Mouse (Mus musculus) embryonic facial prominence, embryonic 12.5 days (tissue): ENCODE measurements around the gene Mitf. TPM values are rescaled to one million over a fixed set of nuclear protein-coding genes. Genes with fewer than 3 reads are reported as not detected.

Experiments
- ATAC-seq: fragments of 200-750 bp; cut with Nextera tagmentation; 2 replicates; pipeline ENCODE4 v1.8.0; 2017; ENCODE audit not compliant: insufficient number of reproducible peaks, insufficient read depth, low FRiP score, low TSS enrichment
- H3K27ac ChIP-seq: fragments of 300-500 bp; sonication (generic); 2 replicates; pipeline ENCODE4 v1.5.1; 2016; ENCODE audit warnings: mild to moderate bottlenecking
- H3K27me3 ChIP-seq: fragments of 300-500 bp; sonication (generic); 2 replicates; pipeline ENCODE4 v1.6.1; 2016; ENCODE audit warnings: mild to moderate bottlenecking, moderate library complexity
- H3K36me3 ChIP-seq: fragments of 300-500 bp; sonication (generic); 2 replicates; pipeline ENCODE4 v1.6.1; 2016; ENCODE audit warnings: mild to moderate bottlenecking
- H3K4me1 ChIP-seq: fragments of 300-500 bp; sonication (generic); 2 replicates; pipeline ENCODE4 v1.6.1; 2016
- H3K4me2 ChIP-seq: fragments of 300-500 bp; sonication (generic); replicated peaks from 2 replicates; pipeline ENCODE4 v1.6.1; 2016; ENCODE audit warnings: mild to moderate bottlenecking, moderate library complexity
- H3K4me3 ChIP-seq: fragments of 300-500 bp; sonication (generic); 2 replicates; pipeline ENCODE4 v1.5.1; 2016; ENCODE audit warnings: mild to moderate bottlenecking
- H3K9ac ChIP-seq: fragments of 300-500 bp; sonication (generic); 2 replicates; pipeline ENCODE4 v1.6.1; 2016; ENCODE audit warnings: mild to moderate bottlenecking, moderate library complexity
- H3K9me3 ChIP-seq: fragments of 300-500 bp; sonication (generic); 2 replicates; pipeline ENCODE4 v1.6.1; 2016; ENCODE audit warnings: mild to moderate bottlenecking, moderate library complexity
- WGBS: fragments of 180-500 bp; shearing (Covaris S2); methylation state at CpG from one replicate; pipeline ENCODE4 v1.1.7; 2016; 5-methylcytosine and 5-hydroxymethylcytosine counted together
- polyA plus RNA-seq: library from polyadenylated mRNA; unstranded; fragments of >200 nt; fragmentation: Nextera tagmentation; extraction: Ambion mirVana; gene quantifications from 2 replicates; pipeline ENCODE4 v1.2.1, GENCODE M21; 2016

Gene Mitf
- polyA plus RNA-seq, 1 experiment from 2014 or later: 2.3 TPM

DNA sequence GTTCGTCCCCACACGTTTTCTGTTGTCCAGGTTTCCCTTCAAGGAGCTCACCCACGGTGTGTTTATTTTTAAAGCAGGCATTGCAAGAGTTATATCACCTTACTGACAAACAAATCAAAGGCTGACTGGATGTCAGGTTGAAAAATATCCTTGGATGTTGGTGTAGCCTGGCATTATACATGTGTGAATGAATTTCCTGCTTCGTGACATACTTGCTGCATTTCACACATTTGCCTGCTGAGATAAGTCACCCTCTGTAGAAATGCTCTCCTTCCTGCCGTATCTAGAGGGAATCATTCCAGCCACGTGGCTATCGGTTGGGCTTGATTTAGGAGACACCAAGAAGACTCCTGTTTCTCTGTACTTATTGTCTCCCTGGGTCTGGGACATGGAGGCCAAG is 17.2 kb upstream of the Mitf start:
- H3K4me1 ChIP-seq: no peaks in the 10 kb centered on the region
- ATAC-seq: no peak
- no peak overlapping the region for H3K4me2 ChIP-seq
- 76% methylated on average over 7 of the region's 7 CpGs for WGBS
- H3K4me3 ChIP-seq: no peak overlapping the region
- no peaks in the 10 kb centered on the region for H3K27me3 ChIP-seq
- no peak overlapping the region for H3K27ac ChIP-seq
- no peaks in the 10 kb centered on the region for H3K9me3 ChIP-seq
- H3K36me3 ChIP-seq: no peaks in the 10 kb centered on the region
- no peak overlapping the region for H3K9ac ChIP-seq

- Histone ChIP-seq H3K4me2 (no peak overlapping the region), H3K27me3 (no peaks in the 10 kb centered on the region), H3K4me1 (no peaks in the 10 kb centered on the region), H3K4me3 (no peak overlapping the region), H3K36me3 (no peaks in the 10 kb centered on the region), H3K27ac (no peak overlapping the region), H3K9me3 (no peaks in the 10 kb centered on the region), H3K9ac (no peak overlapping the region)
- no peak for ATAC-seq
- WGBS: 91% methylated on average over 1 of the region's 1 CpGs
These were observed 14.7 kb upstream of the Mitf start for GRCm38 (mm10) chr6:97792104-97792503.

DNA sequence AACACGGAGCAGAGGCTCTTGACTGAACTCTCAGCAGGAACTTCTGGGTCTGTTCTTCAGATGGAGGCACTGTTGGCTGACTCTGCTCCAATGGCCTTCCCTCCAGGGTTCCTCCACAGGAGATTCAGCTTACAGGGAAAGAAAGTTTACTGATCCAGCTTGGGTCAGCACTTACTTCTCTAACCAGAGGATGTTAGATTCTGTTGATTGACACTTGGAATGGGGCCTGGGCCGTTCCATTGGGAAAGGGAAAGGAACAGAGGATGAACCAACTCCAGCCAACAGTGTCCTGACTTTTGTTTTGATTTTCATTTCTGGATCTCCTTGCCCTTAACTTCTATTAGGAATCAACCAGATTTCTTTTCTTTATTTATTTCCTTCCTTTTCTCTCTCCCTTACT is 11.7 kb upstream of the Mitf start:
- no peak overlapping the region for H3K9ac ChIP-seq
- H3K36me3 ChIP-seq: no peaks in the 10 kb centered on the region
- no peak for ATAC-seq
- H3K27me3 ChIP-seq: no peaks in the 10 kb centered on the region
- H3K4me3 ChIP-seq: no peak overlapping the region
- no peaks in the 10 kb centered on the region for H3K4me1 ChIP-seq
- H3K27ac ChIP-seq: no peak overlapping the region
- 41% methylated on average over 2 of the region's 2 CpGs for WGBS
- no peak overlapping the region for H3K4me2 ChIP-seq
- no peaks in the 10 kb centered on the region for H3K9me3 ChIP-seq

DNA sequence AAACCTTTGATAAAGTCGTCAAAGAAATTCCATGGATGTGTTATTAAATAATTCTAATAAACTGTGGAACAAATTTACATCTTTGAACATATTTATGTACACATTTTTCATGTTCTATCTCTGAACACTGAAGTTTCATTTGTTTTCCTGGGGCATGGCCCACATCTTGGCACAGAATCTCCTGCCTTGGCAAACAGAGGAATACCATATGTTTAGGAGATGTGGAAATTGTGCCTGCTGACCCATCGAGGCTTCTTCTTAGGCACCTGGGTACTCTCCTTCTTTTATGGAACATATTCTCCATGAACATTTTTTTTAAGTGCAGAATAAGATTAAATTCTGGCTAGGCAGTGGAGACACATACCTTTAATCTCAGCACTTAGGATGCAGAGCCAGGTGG is 6.2 kb upstream of the Mitf start:
- Histone ChIP-seq H3K4me1 (no peaks in the 10 kb centered on the region), H3K9ac (no peak overlapping the region), H3K9me3 (no peaks in the 10 kb centered on the region), H3K27me3 (no peaks in the 10 kb centered on the region), H3K27ac (no peak overlapping the region), H3K4me3 (no peak overlapping the region), H3K4me2 (no peak overlapping the region), H3K36me3 (no peaks in the 10 kb centered on the region)
- no peak for ATAC-seq
- WGBS: 56% methylated on average over 2 of the region's 2 CpGs

DNA sequence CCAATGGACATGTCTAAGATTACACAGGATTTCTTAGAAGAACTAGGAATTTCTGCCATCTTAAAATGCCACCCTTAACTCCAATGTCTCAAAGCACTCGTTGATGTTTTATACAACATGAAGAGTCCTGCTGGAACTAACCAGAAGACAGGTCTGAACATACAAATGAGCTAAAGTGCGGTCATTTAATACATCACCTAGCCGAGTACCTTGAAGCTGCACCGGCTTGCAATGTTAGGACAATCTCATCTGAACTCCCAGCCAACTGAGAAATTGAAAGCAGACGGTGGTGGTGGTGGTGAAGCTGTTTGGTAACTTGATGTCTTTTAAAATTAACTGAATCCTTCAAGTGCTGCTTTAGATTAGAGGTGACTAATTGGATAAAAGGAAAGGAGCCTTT is 801 bp upstream of the Mitf start:
- Histone ChIP-seq H3K4me2 (peak overlapping the region; percentile 99), H3K4me3 (peak overlapping the region; percentile 61), H3K9ac (no peak overlapping the region), H3K9me3 (no peaks in the 10 kb centered on the region), H3K27me3 (peaks cover 8% of the 10 kb centered on the region; the same call in 1 of the 2 replicates), H3K36me3 (no peaks in the 10 kb centered on the region), H3K4me1 (peaks cover 8% of the 10 kb centered on the region; the same call in 1 of the 2 replicates), H3K27ac (no peak overlapping the region)
- 22% methylated on average over 5 of the region's 5 CpGs for WGBS
- ATAC-seq: no peak; the same call in 1 of the 2 replicates

DNA sequence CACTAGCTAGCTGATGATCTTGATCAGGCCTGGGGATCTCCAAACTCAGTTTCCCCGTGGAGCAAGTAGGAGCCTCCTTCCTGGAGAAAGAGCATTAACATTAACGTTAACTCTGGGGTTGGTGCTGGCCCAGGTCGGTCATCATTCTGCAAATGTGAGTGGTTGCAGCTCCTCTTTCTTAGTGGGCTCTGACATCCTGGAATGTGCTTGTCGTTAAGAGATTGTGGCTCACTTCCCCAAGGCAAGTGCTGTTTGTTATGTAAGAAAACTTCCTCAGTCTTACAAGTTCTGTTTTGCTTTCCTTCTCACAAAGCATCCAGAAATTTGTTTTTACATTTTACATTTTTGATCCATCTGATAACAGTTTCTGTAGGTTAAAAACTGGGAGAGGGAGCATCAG is 7.3 kb downstream of the Mitf start:
- Histone ChIP-seq H3K27me3 (no peaks in the 10 kb centered on the region), H3K27ac (no peak overlapping the region), H3K9me3 (no peaks in the 10 kb centered on the region), H3K36me3 (no peaks in the 10 kb centered on the region), H3K4me1 (no peaks in the 10 kb centered on the region; the same call in 1 of the 2 replicates), H3K9ac (no peak overlapping the region), H3K4me2 (no peak overlapping the region), H3K4me3 (no peak overlapping the region)
- no peak for ATAC-seq
- 43% methylated on average over 4 of the region's 4 CpGs for WGBS

- Histone ChIP-seq H3K4me1 (no peaks in the 10 kb centered on the region; the same call in 1 of the 2 replicates), H3K36me3 (no peaks in the 10 kb centered on the region), H3K4me3 (no peak overlapping the region), H3K9me3 (no peaks in the 10 kb centered on the region), H3K27ac (no peak overlapping the region), H3K27me3 (no peaks in the 10 kb centered on the region), H3K9ac (no peak overlapping the region), H3K4me2 (no peak overlapping the region)
- 27% methylated on average over 1 of the region's 1 CpGs for WGBS
- no peak for ATAC-seq
These were observed 8.9 kb downstream of the Mitf start for GRCm38 (mm10) chr6:97815723-97816122.

- Histone ChIP-seq H3K27ac (no peak overlapping the region), H3K9me3 (no peaks in the 10 kb centered on the region), H3K4me2 (no peak overlapping the region), H3K9ac (no peak overlapping the region), H3K4me3 (no peak overlapping the region), H3K4me1 (no peaks in the 10 kb centered on the region; the same call in 1 of the 2 replicates), H3K36me3 (no peaks in the 10 kb centered on the region), H3K27me3 (no peaks in the 10 kb centered on the region)
- no peak for ATAC-seq
- WGBS: 67% methylated on average over 1 of the region's 1 CpGs
These were observed 10.0 kb downstream of the Mitf start for GRCm38 (mm10) chr6:97816806-97817205.

DNA sequence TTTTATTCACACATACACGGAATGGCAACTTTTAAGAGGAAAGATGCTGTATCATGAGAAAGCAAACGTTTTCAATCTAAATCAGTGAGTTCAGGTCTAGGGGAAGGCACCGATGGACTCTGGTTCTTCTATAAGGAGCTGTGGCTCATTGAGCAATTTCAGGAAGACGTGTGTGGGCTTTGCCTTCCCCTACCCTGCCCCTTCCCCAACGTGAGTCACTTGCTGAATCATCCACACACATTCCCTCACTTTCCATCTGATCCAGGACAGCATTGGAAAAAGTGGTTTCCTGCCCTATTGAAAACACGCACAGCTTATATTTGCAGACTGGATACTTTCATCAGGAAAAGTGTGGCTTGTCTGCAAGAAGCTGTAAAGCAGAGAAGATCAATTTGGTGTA is 11.3 kb downstream of the Mitf start:
- Histone ChIP-seq H3K4me3 (no peak overlapping the region), H3K27ac (no peak overlapping the region), H3K9ac (no peak overlapping the region), H3K9me3 (no peaks in the 10 kb centered on the region), H3K27me3 (no peaks in the 10 kb centered on the region), H3K4me2 (no peak overlapping the region), H3K36me3 (no peaks in the 10 kb centered on the region), H3K4me1 (no peaks in the 10 kb centered on the region; the same call in 1 of the 2 replicates)
- ATAC-seq: no peak
- 55% methylated on average over 6 of the region's 6 CpGs for WGBS

DNA sequence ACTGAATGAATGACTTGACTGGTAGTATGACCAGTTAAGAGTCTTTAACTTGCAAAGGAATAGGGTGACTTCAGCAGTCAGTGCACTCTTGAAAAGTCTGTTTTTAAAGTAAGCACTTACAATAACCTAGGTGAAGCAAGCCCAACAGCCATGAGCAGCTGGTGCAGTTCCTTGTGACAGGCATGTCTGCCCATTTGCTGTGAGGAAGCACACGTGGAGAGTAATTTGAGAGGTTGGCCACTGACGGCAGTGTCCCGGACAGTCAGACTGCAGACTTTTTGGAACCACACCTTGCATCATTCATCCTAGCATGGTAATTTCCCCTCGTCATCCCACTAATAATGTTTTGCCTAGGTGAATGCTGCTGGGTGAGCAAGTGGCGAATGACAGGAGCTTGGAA is 12.1 kb downstream of the Mitf start:
- no peaks in the 10 kb centered on the region; the same call in 1 of the 2 replicates for H3K4me1 ChIP-seq
- H3K27me3 ChIP-seq: no peaks in the 10 kb centered on the region
- no peak overlapping the region for H3K27ac ChIP-seq
- 52% methylated on average over 5 of the region's 5 CpGs for whole genome bisulfite sequencing
- no peaks in the 10 kb centered on the region for H3K9me3 ChIP-seq
- no peak overlapping the region for H3K4me2 ChIP-seq
- H3K36me3 ChIP-seq: no peaks in the 10 kb centered on the region
- no peak overlapping the region for H3K4me3 ChIP-seq
- ATAC-seq: no peak
- no peak overlapping the region for H3K9ac ChIP-seq

DNA sequence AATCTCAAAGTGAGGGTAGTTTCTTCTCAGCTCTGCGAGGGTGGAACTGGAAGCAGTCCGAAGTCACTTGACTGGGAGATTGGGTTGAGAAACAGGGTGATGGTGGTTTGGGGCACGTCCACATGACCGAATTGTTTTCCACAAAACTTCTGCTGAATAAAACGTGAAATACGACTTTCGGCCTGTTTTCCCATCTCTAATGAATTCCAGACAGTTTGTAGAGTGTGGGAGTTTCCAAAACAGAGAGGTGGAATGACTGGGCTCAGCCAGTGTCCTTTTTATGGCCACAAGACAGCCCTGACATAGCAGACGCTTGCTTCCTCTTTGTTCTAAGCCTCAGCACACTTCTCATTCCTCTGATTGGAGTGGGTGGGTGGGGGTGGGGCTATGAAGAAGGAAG is 13.7 kb downstream of the Mitf start:
- Histone ChIP-seq H3K36me3 (no peaks in the 10 kb centered on the region), H3K4me2 (no peak overlapping the region), H3K4me1 (no peaks in the 10 kb centered on the region; the same call in 1 of the 2 replicates), H3K9me3 (no peaks in the 10 kb centered on the region), H3K27ac (no peak overlapping the region), H3K4me3 (no peak overlapping the region), H3K27me3 (no peaks in the 10 kb centered on the region), H3K9ac (no peak overlapping the region)
- no peak for ATAC-seq
- WGBS: 54% methylated on average over 8 of the region's 8 CpGs

- 92% methylated on average over 7 of the region's 7 CpGs for WGBS
- Histone ChIP-seq H3K27me3 (no peaks in the 10 kb centered on the region), H3K4me2 (no peak overlapping the region), H3K9ac (no peak overlapping the region), H3K27ac (no peak overlapping the region), H3K9me3 (no peaks in the 10 kb centered on the region), H3K4me1 (no peaks in the 10 kb centered on the region), H3K36me3 (no peaks in the 10 kb centered on the region), H3K4me3 (no peak overlapping the region)
- ATAC-seq: no peak
These were observed 15.0 kb downstream of the Mitf start for GRCm38 (mm10) chr6:97821811-97822210.
